Mouse (Mus musculus) mouse trophoblast stem cell (cell line): ENCODE measurements around the gene Nectin1.

ENCODE experiments used
- in situ Hi-C, 2 experiments: fragments of 300-500 bp; cut with MseI, MboI; formaldehyde crosslinking; loops; 2 replicates in 1 of 2; 3 replicates in 1 of 2; pipeline ENCODE4 v1.15.1; 2025

Nectin1 gene

GRCm38 (mm10) chr9:43761181-43761820 is 17.5 kb downstream of the Nectin1 start:
- in situ Hi-C loops: no loop called here

GRCm38 (mm10) chr9:43761941-43762340 is 18.2 kb downstream of the Nectin1 start:
- in situ Hi-C loops: no loop called here

DNA sequence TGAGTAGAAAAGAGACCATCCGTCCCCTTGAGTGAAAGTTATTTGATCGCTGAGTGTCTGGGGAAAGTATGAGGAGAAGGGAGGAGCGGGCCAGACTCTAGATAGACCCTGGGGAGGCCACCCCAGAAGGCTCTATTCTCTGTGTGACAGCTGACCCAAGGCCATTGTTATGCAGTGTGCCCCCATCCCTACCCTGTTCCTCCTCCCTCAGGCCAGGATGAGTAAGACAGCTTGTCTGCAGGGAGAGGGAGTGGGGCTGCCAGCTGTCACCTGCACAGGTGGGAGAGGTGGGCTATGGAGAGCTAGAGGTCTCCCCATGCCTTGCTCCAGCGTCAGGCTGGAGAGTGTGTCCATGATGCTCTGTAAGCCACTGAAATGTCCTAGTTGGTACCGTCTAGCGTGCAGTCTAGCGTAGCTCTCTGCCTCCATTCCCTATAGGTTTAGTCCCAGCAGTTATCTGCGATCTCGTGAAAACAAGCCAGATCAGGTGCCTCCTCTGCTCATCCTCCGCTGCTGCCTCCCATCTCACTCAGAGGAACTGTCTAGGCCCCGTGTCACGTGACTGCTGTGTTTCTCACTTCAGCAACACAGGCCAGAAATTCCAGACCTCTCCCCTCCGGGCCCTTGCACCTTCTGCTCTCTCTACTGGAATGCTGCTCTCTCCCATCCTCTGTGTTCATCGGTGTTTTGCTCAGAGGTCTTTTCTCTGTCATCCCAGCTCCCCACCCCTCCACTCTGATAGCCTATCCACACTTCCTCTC is 21.8 kb downstream of the Nectin1 start:
- in situ Hi-C loops: no loop called here

- in situ Hi-C loops: no loop called here
Measured at GRCm38 (mm10) chr9:43768779-43769178, 25.0 kb downstream of the Nectin1 start.

DNA sequence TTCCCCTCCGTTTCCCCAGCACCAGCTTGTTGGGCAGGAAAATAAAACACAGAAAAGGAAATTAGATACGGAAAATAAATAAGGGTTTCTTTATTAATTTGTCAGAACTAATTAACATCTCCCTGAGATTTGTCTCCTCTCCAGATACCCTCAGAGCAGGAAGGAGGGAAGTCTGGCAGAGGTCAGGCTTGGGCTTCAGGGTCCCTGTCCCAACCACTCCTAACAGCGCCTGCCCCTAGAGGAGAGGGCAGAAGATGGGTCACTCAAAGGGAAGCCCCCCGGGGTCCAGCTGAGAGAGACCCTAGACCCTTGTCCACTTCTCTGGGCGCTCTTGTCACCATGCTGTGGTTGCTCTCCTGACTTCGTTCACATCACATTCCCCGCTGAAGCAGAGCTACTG is 25.4 kb downstream of the Nectin1 start:
- in situ Hi-C loops: no loop called here

- in situ Hi-C loops: no loop called here
Measured at GRCm38 (mm10) chr9:43769940-43770339, 26.2 kb downstream of the Nectin1 start.

GRCm38 (mm10) chr9:43771041-43771440 is 27.3 kb downstream of the Nectin1 start:
- in situ Hi-C loops: no loop called here

- in situ Hi-C loops: no loop called here
Measured at GRCm38 (mm10) chr9:43772460-43772859, 28.7 kb downstream of the Nectin1 start.

DNA sequence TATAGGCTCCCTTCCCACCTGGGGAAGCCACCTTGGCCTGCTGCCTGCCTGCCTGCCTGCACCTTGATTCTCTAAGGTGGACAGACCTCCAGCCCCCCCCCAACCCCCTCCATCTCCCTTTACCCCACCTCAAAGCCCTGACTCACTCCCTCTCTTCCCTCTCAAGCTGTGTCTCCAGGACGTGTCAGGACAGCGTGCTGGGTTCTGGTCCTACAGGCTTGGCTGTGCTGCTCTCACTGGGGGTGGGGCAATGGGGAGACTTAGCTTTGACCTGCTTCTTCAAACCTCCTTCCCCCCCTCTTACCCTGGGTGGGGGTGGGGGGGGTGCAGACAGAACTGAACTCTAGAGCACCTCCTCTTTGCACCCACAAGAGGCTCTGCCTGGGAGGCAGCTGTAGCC is 29.7 kb downstream of the Nectin1 start:
- in situ Hi-C loops: no loop called here

DNA sequence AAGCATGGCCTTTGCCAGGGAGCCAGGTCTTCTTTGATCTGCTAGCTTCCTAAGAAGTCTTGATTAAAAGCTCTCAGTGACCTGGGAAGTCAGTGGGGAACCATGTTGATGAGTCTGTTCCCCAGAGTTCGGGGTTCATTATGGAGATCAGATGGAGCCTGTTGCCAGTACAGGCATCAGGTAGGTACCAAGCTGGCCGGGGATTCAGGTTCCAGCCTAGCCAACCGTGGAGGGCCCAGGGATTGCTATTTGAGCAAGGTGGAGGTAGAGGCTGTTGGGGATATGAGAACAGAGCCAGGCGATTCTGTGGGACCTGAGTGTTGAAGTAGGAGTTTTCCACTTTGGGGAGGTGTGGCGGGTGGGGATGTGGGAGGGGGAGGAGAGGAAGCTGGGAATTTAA is 30.6 kb downstream of the Nectin1 start:
- in situ Hi-C loops: no loop called here

GRCm38 (mm10) chr9:43776231-43776630 is 32.4 kb downstream of the Nectin1 start:
- in situ Hi-C loops: no loop called here

- in situ Hi-C loops: no loop called here
Measured at GRCm38 (mm10) chr9:43777362-43778360, 33.9 kb downstream of the Nectin1 start.

DNA sequence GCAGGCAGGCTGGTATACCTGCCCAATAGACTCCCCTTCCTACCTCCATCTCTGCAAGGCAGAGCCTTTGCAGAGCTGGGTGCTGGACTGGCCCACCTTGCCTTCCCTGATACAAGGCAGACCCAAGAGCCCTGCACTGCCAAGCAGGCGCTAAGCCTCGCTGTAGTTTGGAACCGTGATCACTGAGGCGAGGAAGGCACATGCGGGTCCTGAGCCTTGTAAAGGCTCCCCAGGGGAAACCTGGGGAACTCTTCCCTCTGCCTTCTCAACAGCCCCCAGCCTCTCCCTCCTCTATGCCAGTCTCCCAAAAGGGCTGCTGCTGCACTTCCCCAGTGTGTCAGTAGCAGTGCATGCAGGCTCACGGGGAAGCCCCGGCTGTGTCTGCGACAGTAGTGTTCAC is 37.1 kb downstream of the Nectin1 start:
- in situ Hi-C loops: no loop called here

GRCm38 (mm10) chr9:43782401-43782800 is 38.6 kb downstream of the Nectin1 start:
- in situ Hi-C loops: no loop called here

DNA sequence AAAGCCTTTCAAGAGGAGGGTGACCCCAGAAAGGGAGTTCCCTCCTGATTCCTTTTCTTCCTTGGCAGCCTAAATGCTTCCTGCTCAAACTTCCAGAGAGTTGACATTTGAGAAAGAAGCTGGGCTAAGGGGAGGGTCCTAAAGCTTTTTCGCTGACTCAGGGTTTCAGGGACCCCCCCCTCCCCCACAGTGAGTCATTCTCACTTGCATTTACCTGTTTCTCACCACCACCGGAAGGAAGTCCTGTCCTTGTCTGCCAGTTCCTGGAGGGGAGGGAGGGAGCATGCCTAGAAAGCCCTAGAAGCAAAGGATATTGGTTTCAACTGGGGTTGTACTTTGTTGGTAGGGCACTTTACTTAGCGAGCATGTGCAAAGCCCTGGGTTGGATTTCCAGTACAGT is 40.2 kb downstream of the Nectin1 start:
- in situ Hi-C loops: no loop called here

DNA sequence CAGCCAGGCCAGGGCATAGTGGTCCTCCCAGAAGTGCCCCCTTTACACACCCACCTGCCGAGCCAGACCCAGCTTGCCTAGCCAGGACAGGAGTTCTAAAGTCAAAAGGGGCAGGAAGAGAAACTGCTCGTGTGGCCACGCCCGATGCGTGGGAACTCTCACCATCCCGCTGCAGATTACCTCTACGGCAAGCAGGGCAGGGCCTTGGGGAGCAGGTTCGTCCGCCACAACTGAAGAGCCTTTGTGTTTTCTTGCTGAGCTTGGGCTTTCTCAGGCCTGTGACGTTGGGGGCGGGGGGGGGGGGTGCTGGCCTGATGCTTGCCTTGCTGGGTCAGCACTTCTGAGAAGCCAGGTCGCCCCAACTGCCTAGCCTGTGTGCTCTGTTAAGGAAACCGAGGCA is 41.1 kb downstream of the Nectin1 start:
- in situ Hi-C loops: no loop called here

- in situ Hi-C loops: no loop called here
Measured at GRCm38 (mm10) chr9:43787591-43787990, 43.8 kb downstream of the Nectin1 start.

DNA sequence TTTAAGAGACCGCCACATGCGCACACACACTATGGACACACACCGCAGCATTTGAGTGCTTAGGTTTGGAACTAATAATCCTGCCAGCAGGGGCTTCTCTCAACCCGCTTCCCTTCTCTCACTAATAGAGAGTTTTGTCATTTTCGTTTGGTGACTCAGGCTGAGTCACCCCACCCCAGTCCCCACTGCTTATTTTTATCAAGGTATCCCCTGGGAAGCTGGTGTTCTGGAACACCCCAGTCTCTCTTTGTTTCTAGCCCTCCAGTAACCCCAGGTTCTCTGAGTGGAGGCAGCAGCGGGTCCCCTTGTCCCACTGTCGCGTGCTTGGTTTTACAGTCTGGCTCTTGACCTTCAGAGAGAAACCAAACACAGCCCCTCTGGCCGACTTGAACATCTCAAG is 48.9 kb downstream of the Nectin1 start:
- in situ Hi-C loops: no loop called here

DNA sequence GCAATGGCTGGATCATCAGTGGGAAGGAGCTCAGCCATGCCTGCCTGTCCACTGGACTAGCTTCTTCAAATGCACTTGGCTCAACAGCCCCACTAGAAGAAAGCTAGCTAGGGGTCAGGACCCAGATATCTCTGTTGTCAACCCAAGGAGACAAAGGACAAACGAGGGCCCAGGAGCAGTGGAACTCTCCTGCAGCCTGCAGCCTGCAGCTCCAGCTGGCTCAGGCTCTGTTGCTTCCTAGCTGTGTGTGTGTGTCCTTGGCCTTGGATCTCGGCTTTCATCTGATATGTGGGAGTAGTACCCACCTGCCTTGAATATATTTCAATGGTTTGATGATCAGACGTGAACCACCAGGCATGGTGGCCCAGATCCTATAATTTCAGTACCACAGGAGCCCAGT is 49.6 kb downstream of the Nectin1 start:
- in situ Hi-C loops: no loop called here

DNA sequence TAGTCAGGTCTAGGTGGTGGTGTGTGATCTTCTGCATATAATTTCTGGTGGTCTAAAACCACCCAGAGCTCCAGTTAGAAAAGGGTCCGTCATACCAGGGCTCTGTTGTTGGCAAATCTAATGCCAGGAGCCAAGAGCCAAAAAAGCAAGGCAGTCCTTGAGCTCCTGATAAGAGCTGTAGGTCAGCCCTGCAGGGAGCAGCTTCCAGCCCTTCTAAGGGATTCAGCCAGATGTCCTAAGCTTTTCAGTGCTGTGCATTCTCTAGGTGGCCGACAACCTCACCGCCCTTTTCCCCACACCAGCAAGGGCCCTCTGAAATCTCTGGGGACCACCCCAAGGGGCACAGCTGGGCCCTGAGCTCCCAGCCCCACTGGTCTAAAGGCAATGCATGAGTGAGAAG is 52.2 kb downstream of the Nectin1 start:
- in situ Hi-C loops: no loop called here

GRCm38 (mm10) chr9:43796841-43797740 is 53.3 kb downstream of the Nectin1 start:
- in situ Hi-C loops: no loop called here
